Mouse (Mus musculus) lung, postnatal 10 days (tissue): ENCODE data around the gene 9130409I23Rik.
"Not testable (repeated sequence)": the region's sequence is repeated elsewhere in the genome, so short reads cannot be mapped to it uniquely, and the experiment has no call there.

Experiments
- DNase-seq: peaks from one replicate; pipeline ENCODE4 v3.0.0; 2021

9130409I23Rik gene

GRCm38 (mm10) chr1:181035015-181035778 is 15.8 kb upstream of the 9130409I23Rik start:
- not testable (repeated sequence) for DNase-seq

- DNase-seq, result no peak
Observed at GRCm38 (mm10) chr1:181037623-181038022, 13.4 kb upstream of the 9130409I23Rik start.

- DNase-seq, result peak; percentile 42
Observed at GRCm38 (mm10) chr1:181039652-181040051, 11.4 kb upstream of the 9130409I23Rik start.

- no peak for DNase-seq
Observed at GRCm38 (mm10) chr1:181047520-181047919, 3.5 kb upstream of the 9130409I23Rik start.

- DNase-seq, result peak; percentile 5
Observed at GRCm38 (mm10) chr1:181049328-181049842, 1.7 kb upstream of the 9130409I23Rik start.

GRCm38 (mm10) chr1:181052898-181053297 is 1.9 kb downstream of the 9130409I23Rik start:
- no peak for DNase-seq

- DNase-seq, result no peak
Observed at GRCm38 (mm10) chr1:181061784-181062485, 10.9 kb downstream of the 9130409I23Rik start.

GRCm38 (mm10) chr1:181063991-181064390 is 13.0 kb downstream of the 9130409I23Rik start:
- no peak for DNase-seq

GRCm38 (mm10) chr1:181064648-181065047 is 13.6 kb downstream of the 9130409I23Rik start:
- no peak for DNase-seq

- DNase-seq, result no peak
Observed at GRCm38 (mm10) chr1:181068344-181068743, 17.3 kb downstream of the 9130409I23Rik start.

- no peak for DNase-seq
Observed at GRCm38 (mm10) chr1:181069671-181070070, 18.6 kb downstream of the 9130409I23Rik start.

GRCm38 (mm10) chr1:181073075-181073474 is 22.0 kb downstream of the 9130409I23Rik start:
- DNase-seq, result no peak

GRCm38 (mm10) chr1:181084021-181084420 is 33.0 kb downstream of the 9130409I23Rik start:
- no peak for DNase-seq

GRCm38 (mm10) chr1:181090048-181090447 is 39.0 kb downstream of the 9130409I23Rik start:
- no peak for DNase-seq
